Mouse (Mus musculus) layer of hippocampus, adult 9-11 months (tissue): ENCODE data around the gene Vegfb.
A peak's percentile ranks its signal among the peaks of the same experiment; 100 is the strongest.

Experiments
- DNase-seq: peaks from one replicate; pipeline ENCODE4 v3.0.0; 2022

Gene Vegfb

GRCm38 (mm10) chr19:6970460-6971085 is 16.9 kb downstream of the Vegfb start:
- no peak for DNase-seq

DNA sequence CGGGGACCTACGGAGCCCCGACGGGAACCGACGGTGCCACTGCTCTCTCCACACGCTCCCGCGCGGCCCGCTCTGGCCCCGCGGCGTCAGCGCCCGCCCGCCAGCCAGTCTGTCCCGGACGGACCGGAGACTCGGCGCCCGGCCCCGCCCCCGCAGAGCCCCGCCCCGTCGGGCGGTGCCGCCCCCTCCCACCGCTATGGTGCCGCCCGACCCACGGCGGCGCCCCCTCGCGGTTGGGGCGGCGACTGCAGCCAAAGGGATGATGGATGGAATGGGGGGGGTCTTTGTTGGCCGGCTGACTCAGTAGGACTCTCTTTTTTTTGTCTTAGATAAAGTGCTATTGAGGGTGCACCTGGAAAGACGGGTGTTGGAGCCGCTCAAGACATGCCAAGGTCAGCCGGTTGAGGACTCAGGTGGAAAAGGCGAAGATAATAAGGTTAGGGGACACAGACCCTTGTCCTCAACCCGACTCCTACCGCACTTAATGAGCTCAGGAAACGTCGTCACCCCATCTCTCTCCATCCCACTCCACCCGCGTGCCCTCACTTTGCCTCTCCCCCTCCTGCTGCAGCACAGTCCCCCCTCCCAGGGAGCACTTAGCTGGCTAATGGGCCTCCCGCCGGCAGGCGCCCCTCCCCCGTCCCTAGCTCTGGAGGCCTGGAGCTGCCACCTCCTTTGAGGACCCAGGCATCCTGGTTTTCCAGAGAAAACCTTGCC is 17.6 kb downstream of the Vegfb start:
- DNase-seq, result no peak

GRCm38 (mm10) chr19:6969291-6969664 is 18.2 kb downstream of the Vegfb start:
- DNase-seq, result no peak

GRCm38 (mm10) chr19:6968491-6969271 is 18.8 kb downstream of the Vegfb start:
- DNase-seq, result no peak

DNA sequence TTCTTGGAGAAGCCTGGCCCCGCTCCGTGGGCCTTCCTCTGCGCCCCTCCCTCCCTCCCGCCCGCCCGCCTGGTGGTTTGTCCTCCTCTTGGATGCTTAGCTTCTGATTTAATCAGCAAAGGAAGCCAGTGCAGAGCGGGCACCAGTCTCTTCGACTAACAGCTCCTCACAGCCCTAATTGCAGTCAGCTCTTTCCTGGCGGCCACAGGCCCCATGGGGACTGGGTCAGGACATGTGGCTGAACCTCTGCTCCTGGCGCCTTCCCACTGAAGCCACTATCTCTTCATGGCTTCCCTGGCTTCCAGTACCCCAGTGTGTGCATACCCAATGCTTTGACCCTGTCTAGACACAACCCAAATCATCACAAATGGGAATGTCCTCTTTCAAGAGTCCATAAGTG is 31.0 kb downstream of the Vegfb start:
- no peak for DNase-seq

- no peak for DNase-seq
Measured at GRCm38 (mm10) chr19:6955424-6955823, 32.0 kb downstream of the Vegfb start.

DNA sequence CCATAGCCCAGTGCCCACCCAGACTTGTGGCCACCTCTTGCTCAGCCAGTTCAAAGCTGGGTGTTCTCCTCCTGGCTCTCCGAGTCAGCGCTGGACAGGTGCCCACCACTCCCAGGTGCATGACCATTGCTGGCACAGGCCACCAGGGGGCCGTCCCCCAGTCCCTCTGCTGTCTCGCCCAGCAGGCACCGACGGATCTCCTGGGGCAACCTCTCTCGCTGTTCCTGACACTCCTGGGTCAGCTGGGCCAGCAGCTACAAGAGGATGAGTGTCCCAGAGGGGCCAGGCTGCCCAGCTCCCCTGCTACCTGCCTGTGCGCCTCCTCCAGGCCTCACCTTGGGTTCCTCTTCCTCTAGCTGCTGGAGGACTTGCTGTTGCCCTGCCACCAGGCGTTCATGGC is 33.4 kb downstream of the Vegfb start:
- DNase-seq, result no peak

DNA sequence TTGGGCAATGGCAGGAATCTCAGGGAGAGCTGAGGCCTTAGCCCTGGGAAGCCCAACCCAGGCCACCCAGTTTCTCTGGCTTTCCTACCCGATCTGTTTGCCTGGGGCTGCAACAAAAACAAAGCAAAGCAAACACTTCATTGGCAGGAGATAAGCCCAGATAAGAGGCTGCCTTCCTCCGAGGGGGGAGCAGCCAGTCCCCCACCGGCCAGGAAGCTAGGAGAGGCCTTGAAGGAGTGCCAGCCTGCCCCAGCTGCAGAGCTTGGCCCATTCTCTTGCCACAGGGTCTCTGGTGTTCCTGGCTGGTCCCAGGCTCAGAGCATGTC is 34.8 kb downstream of the Vegfb start:
- no peak for DNase-seq

- DNase-seq, result peak; percentile 80
Measured at GRCm38 (mm10) chr19:6951994-6952711, 35.3 kb downstream of the Vegfb start.

- peak; percentile 96 for DNase-seq
Measured at GRCm38 (mm10) chr19:6951381-6951968, 36.0 kb downstream of the Vegfb start.

DNA sequence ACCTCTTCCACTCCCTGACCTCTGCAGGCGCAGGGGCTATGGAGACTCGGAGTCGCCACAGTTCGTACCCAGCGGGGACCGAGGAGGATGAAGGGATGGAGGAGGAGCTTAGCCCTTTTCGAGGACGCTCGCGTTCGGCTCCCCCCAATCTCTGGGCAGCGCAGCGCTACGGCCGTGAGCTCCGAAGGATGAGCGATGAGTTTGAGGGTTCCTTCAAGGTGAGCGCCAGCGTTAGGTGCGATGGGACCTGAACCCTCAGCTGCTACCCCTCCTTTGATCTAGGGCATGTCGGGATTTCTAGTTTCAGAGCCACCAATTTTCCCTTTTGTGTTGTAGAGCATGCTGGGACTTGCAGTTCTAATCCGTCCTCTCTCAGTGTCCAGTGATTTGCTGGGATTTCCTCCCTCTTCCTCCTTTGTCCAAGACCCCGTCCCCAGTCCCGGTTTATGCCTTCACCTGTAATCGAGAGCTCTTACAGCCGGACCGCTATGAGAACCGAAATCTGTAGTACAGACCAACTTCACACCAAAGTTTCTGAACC is 36.8 kb downstream of the Vegfb start:
- peak; percentile 66 for DNase-seq

- no peak for DNase-seq
Measured at GRCm38 (mm10) chr19:6949951-6950350, 37.5 kb downstream of the Vegfb start.

GRCm38 (mm10) chr19:6949532-6949931 is 37.9 kb downstream of the Vegfb start:
- DNase-seq, result no peak

DNA sequence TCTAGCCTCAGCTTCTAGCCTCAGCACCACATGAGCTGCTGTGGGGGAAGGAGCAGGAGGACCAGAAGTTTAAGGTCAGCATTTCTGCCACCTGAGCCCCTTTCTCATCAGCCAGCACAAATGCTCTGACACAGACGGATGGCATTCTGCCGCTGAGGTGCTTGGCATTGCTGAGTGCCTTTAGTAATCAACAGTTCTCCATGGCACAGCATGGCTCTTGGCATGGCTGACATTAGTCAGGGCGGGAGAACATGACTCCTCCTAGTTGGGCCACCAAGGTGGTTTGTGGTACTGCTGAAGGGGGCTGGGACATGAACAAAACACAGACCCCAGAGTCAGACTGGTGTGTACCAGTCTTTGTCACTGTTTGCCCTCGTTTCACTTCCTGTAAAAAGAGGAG is 39.3 kb downstream of the Vegfb start:
- DNase-seq, result no peak

- no peak for DNase-seq
Measured at GRCm38 (mm10) chr19:6947742-6948141, 39.7 kb downstream of the Vegfb start.

DNA sequence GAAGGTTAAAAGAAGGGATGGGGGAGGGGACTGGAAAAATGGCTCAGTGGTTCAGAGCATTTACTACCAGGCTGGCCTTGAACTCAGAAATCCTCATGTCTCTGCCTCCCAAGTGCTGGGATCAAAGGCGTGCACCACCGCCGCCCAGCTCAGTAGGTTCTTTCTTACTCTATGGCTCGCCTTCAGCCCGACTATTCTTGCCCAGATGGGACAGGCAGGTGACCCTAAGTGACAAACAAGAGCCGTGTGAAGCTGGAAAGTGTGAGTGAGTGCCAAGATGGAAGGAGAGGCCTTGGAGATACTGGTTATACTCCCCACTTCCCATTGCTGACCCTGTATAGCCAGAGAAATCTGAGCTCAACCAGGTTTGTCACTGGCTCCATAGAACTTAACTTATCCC is 43.7 kb downstream of the Vegfb start:
- DNase-seq, result no peak

- no peak for DNase-seq
Measured at GRCm38 (mm10) chr19:6942764-6943163, 44.7 kb downstream of the Vegfb start.

- peak; percentile 96 for DNase-seq
Measured at GRCm38 (mm10) chr19:6942249-6942691, 45.2 kb downstream of the Vegfb start, which contains the start of gene Gpr137. Gene Gpr137 (minus strand): TSS chr19:6942480.

GRCm38 (mm10) chr19:6941372-6942248 is 45.8 kb downstream of the Vegfb start, which contains the start of gene Bad:
Gene Bad (plus strand): TSS chr19:6941861.
- peak; percentile 90 for DNase-seq

- no peak for DNase-seq
Measured at GRCm38 (mm10) chr19:6940396-6941351, 46.8 kb downstream of the Vegfb start.
